Mouse (Mus musculus) cerebellum, adult 2 months (tissue): ENCODE data around the gene Aldh1l1.

Source experiments
- CTCF ChIP-seq: fragments of 200-500 bp; IDR thresholded peaks from 2 replicates; pipeline ENCODE4 v1.5.1; 2011; ENCODE audit warnings: low read depth, mild to moderate bottlenecking, control low read depth, low read length, moderate library complexity, borderline replicate concordance; ENCODE audit not compliant: insufficient read depth
- POLR2A ChIP-seq: fragments of 200-500 bp; IDR thresholded peaks from 2 replicates; pipeline ENCODE4 v1.6.1; 2011; ENCODE audit warnings: low read length, control low read depth, borderline replicate concordance; ENCODE audit not compliant: insufficient read depth

GRCm38 (mm10) chr6:90608186-90608585, 122.0 kb downstream of the Aldh1l1 start:
- TF ChIP-seq CTCF (no peak), POLR2A (no peak)
